Mouse (Mus musculus): ENCODE data around the gene Ifi207. TPM values are rescaled to one million over a fixed set of nuclear protein-coding genes. Genes with fewer than 3 reads are reported as not detected.
"Not testable (repeated sequence)": the region's sequence is repeated elsewhere in the genome, so short reads cannot be mapped to it uniquely, and the experiment has no call there.

Ifi207 gene
- 1 to 10 TPM; 1.5 to 4.3 TPM for total RNA-seq (2021)
- long read RNA-seq, experiment 1, partial matches to known transcripts: 0 of 1 reads
- long read RNA-seq, experiment 1, other reads (novel, unspliced or antisense): 0 of 1 reads
- long read RNA-seq, experiment 2, partial matches to known transcripts: 0 of 1 reads
- long read RNA-seq, experiment 2, other reads (novel, unspliced or antisense): 0 of 1 reads

DNA sequence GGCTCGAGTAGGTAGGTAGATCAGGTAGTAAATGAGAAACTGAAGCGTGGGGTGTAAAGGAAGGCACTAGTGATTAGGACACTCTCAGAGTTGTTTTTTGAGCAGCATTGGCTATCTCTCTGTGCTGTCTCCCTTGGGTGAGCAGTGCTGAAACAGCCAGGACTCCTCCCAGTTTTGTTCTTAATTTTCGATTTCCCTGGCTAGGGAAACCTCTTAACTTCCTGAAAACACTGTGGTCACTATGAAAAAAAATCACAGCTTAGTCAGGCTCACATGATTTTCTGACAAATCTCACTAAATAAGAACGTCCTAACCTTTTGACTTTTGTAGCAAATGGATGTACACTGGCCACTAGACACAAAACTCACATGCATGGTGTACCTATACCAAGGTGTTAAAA lies at the start of gene Ifi207:
TSS of gene Ifi207 (minus strand) at position 92 of the 400 bp plus-strand sequence.
- intact Hi-C loops (cut with DNase I; ENCODE audit: low total_unique reads): no loop called here
- DNase-seq: no peak

DNA sequence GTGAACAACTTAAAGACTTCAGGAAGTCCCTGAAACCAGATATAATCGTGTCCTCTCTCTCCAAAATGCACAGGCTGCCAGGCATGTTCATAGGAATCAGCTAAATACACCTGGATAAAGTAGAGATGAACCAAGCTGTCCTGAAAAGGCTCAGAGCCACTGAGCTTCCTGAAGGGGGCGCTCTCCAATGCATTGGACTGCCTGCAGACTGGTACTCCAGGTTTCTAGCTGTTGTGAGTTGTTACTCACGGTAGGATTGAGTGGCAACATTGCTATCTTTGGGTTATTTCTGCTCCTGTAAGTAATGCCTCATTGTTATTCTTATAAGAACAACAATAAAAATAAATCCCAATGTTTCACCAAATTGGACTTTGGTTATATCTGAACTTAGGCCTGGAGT lies 31.9 kb upstream of the Ifi207 start:
- intact Hi-C loops (cut with DNase I; ENCODE audit: low total_unique reads): not testable (repeated sequence)

DNA sequence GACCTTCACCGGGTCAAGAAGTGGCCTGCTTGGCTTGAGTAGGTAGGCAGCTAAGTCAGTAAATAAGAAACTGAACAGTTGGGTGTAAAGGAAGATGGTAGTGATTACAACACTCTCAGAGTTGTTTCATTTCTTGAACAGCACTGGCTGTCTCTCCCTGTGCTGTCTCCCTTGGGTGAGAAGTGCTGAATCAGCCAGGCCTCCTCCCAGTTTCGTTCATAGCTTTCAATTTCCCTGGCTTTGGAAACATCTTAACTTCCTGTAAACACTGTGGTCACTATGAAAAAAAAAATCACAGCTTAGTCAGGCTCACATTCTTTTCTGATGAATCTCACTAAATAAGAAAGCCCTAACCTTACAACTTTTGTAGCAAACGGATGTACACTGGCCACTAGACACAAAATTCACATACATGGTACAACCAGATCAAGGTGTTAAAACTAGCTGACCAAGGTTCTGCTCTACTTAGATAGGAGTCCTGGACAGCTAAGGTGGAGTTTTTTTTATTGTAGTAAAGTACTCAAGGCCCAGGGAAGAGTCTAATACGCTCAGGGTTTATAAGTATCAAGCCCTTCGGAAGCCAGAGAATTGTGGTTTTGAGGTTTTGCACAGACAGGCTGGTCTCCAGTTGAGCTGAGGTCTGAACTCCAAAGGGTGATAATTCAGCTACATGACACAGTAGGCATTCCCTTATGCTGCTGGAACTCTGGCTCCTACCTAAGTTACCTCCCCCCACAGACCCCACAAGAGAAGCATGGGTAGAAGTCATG lies 25.5 kb upstream of the Ifi207 start, which contains the start of gene Ifi204:
TSS of gene Ifi204 (minus strand) at position 96 of the 770 bp plus-strand sequence.
- peak; percentile 50 for DNase-seq
- intact Hi-C loops (cut with DNase I; ENCODE audit: low total_unique reads): not testable (repeated sequence)

More for the DNA sequence above, 31.9 kb upstream of the Ifi207 start:
- DNase-seq: not testable (repeated sequence)

DNA sequence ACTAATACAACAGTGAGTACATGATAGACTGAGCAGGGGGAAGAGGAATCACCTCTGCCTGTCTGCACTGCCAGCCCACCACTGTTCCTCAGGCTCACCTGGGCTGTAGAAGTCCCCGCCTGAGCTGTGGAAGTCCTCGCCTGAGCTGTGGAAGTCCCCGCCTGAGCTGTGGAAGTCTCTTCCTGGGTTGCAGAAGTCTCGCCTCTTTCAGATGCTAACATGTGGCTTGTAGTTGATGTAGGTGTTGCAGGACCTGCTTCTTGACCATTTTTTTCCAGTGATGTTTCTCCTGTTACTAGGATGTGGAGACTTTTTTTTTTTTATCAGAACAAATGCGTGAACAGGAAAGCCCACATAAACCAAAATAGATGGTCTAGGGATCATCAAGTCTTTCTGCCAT lies 18.5 kb upstream of the Ifi207 start:
- intact Hi-C loops (cut with DNase I; ENCODE audit: low total_unique reads); DNase-seq: not testable (repeated sequence)

DNA sequence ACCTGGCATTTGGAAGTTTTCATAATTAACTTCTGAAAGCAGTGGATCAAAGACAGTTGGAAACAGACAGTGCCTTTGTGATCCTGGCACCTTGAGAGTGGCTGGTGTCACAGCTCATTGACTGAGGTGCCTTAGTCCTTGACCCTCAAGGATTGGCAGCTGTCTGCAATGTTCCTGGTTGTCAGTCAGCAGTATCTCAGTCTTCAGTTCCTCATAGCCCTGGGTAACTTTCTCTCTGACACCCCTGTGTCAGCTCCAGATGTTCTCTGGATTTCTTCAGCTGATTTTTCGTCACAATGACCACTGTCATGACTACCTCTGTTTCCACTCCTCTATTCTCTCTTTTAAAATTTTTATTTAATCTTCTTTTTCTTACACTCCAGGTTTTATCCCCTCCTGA lies 715 bp upstream of the Ifi207 start:
- intact Hi-C loops (cut with DNase I; ENCODE audit: low total_unique reads): no loop called here
- no peak for DNase-seq

DNA sequence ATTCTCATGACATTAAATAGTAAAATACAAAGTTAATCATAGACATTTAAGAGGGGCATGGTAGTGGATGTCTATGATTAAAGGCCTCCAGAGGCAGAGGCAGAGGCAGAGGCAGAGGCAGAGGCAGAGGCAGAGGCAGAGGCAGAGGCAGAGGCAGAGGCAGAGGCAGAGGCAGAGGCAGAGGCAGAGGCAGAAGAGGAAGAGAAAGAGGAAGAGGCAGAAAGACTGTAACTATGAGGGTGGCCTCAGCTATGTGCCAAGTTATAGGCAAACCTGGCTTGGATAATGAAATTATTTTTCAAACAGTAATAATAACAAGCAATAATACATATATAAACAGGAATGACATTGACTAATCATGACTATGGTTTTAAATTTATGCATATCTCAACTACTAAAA lies 1.0 kb downstream of the Ifi207 start:
- no peak for DNase-seq
- intact Hi-C loops (cut with DNase I; ENCODE audit: low total_unique reads): no loop called here

DNA sequence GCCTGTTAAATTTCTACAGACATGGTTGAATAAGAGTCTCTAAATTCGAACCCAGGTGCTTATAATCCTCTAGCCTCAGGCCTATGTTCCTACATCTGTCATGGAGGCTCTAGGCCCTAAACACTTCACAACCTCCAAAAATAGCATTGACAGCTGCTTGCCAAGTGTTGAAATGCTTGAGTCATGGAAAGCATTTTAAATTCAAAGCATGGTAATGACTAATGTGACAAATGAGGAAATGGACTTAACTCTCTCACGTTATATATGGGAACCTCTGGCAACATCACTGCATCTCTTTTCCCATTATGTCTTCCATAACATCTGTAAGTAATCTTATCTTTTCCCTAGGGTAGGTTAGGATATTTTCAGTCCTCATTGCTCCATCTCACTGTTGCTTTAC lies 4.6 kb downstream of the Ifi207 start:
- DNase-seq: no peak
- intact Hi-C loops (cut with DNase I; ENCODE audit: low total_unique reads): no loop called here

DNA sequence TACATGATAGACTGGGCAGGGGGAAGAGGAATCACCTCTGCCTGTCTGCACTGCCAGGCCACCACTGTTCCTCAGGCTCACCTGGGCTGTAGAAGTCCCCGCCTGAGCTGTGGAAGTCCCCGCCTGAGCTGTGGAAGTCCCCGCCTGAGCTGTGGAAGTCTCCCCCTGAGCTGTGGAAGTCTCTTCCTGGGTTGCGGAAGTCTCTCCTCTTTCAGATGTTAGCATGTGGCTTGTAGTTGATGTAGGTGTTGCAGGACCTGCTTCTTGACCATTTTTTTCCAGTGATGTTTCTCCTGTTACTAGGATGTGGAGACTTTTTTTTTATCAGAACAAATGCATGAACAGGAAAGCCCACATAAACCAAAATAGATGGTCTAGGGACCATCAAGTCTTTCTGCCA lies 6.5 kb downstream of the Ifi207 start:
- DNase-seq; intact Hi-C loops (cut with DNase I; ENCODE audit: low total_unique reads): not testable (repeated sequence)

DNA sequence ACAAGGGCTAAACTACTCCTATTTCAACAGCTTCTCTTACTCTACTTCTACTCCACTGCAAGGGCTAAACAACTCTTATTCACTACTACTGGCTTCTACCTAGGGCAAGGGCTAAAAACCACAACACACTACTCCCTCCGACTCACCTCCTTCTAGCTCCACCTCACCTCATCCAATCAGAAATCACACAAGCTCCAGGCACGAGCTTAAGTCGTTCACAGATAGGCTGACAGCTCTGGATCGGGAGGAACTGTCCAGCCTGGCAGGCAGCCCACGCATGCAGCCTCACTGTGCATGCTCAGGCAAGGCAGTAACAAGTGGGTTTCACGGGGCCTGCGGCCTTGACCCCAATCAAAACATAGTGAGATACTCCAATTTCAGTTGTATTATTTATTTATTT lies 8.3 kb downstream of the Ifi207 start:
- intact Hi-C loops (cut with DNase I; ENCODE audit: low total_unique reads): no loop called here
- DNase-seq: no peak

DNA sequence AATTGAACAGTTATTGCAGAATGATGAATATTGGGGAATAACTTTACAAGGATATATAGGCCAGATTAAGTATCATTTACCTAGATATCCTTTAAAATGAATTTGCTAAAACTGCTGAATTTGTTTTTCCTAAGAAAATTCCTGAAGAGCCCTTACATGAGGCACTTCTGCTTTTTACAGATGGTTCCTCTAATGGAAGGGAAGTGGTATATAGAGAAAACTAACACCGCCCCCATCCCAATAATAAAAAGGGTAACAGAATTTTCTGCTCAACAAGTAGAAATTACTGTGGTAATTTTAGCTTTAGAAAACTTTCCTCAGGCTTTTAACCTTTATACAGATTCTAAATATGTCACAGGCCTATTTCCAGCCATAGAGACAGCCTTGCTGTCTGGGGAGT lies 47.3 kb downstream of the Ifi207 start:
- no peak for DNase-seq
- intact Hi-C loops (cut with DNase I; ENCODE audit: low total_unique reads): no loop called here

DNA sequence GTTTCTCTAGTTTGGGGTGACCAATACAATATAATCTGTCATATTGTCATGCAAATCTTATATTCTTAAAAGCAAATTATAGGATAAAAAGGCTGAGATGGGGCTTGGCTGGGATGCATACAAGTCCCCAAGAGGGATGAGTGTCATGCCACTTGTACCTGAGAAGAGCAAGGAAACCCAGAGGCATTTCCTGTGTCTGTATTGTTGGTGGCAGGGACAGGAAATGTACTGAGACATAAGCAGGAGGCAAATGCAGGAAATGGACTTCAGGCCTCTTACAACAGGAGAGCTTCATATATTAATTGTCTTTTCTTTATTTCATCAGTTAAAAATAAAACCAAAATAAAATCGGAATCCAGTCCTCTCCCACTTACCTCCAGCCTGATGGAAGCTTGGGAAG lies 62.9 kb downstream of the Ifi207 start:
- DNase-seq; intact Hi-C loops (cut with DNase I; ENCODE audit: low total_unique reads): not testable (repeated sequence)

DNA sequence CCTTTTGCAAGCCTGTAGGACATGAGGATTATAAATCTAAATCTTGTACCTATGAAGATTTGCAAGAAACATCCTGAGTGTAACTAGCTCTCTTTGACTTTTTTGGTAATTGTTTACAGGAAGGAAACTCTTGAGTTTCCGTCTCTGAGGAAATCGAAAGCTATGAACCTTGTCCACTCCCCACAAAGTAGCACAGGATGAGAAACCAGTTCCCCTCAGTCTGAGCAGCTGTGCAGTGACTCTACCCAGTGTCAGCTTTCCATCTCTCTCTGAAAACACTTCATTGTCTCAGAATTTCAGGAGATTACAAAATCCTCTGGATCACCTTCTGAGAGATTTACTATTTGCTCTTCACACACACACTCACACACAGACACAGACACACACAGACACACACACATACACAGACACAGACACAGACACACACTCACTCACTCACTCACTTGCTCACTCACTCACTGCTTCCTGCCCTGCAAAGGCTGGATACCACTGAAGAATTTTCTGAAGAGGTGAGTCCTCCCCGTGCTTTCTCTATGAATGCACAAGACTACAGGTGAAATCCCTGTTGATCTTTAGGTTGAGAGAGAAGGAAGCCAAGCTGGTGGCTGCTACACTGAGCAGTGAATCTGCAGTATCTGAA lies 68.0 kb downstream of the Ifi207 start, which contains the start of gene Ifi208:
TSS of gene Ifi208 (plus strand) at position 218 of the 640 bp plus-strand sequence.
- intact Hi-C loops (cut with DNase I; ENCODE audit: low total_unique reads); DNase-seq: not testable (repeated sequence)

Other genes with a start within 250 kb of the Ifi207 start
- not detected for gene Ifi214, start 205.8 kb downstream of the Ifi207 start, total RNA-seq (2021)
- gene Ifi213, start 142.5 kb downstream of the Ifi207 start, total RNA-seq (2021): not detected
- under 1 TPM; 0.09 to 0.12 TPM for gene Ifi209, start 110.8 kb downstream of the Ifi207 start, total RNA-seq (2021)
- gene Ifi208, start 68.1 kb downstream of the Ifi207 start, total RNA-seq (2021): under 1 TPM in 1 of 2 experiments, not detected in 1; 0.08 TPM
- 1 to 10 TPM; 2.1 to 4.1 TPM for gene Ifi204, start 25.2 kb upstream of the Ifi207 start, total RNA-seq (2021)
- under 1 TPM; 0.88 to 1.00 TPM for gene Ifi211, start 171.3 kb upstream of the Ifi207 start, total RNA-seq (2021)
- gene Mndal, start 200.7 kb upstream of the Ifi207 start, total RNA-seq (2021): 1 to 10 TPM; 4.3 to 4.4 TPM
- gene Ifi203, start 200.9 kb upstream of the Ifi207 start, total RNA-seq (2021): 1 to 10 TPM; 4.0 to 4.6 TPM
- not detected for gene Ifi202b, start 241.0 kb upstream of the Ifi207 start, total RNA-seq (2021)

Data from gastrocnemius, postnatal 14 days (tissue).